Mouse (Mus musculus): ENCODE results near the gene Retreg3. TPM values are rescaled to one million over a fixed set of nuclear protein-coding genes. Genes with fewer than 3 reads are reported as not detected.

Gene Retreg3
- polyA plus RNA-seq, 1 experiment from 2014 or later = 10.4 TPM

DNA sequence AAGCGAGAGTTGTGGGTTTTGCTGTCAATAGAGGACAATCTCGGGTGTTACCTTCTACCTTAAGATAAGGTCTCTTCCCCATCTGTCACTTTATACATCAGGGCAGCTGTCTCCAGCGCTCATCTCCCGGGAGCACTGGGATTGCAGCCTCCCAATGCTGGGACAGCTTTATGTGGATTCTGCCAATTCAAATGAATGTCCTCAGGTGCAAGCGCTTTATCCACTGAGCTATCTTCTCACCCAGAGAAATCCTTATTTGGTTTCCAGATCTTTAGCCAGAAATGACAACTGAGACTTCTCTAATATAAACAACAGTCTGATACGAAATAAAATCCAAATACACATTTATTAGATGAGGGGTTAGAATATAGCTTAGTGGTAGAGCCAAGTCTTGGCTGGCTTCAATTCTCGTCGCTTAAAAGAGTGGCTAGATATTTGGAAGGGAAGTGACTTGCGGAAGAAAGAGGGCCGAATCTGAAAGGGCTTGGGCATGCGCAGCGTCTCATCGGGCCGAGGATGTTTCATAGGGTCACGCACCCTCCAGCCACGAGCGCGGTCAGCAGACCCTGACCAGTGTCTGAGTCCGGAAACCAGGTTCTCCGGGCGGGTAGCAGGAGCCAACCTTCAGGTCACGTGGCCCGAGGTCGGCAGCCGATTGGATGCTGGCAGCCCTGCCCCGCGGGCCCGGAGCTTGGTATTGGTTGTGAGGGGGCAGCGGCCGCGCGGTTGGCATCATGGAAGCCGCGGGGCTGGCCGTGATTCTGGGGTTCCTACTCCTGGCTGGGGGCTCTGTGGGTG lies 50.1 kb downstream of the Retreg3 start, which contains the start of gene Naglu:
Gene Naglu (plus strand): TSS at position 622 of the 798 bp plus-strand sequence.
- Histone ChIP-seq H3K9me3 (ENCODE audit: control insufficient read depth, low read length) (no peaks in the 10 kb centered on the region), H3K4me2 (ENCODE audit: low read depth, low read length) (peak within 1 kb of the TSS; percentile 99), H3K9ac (ENCODE audit: low read depth, low read length) (peak within 1 kb of the TSS; percentile 79), H3K4me3 (ENCODE audit: low read depth, low read length) (peak within 1 kb of the TSS; percentile 83), H3K27me3 (replicated peaks; ENCODE audit: control insufficient read depth, insufficient read depth, low read length) (peaks cover 8% of the 10 kb centered on the region; the same call in 1 of the 2 replicates), H3K4me1 (ENCODE audit: control insufficient read depth, insufficient read depth, low read length) (peaks cover 11% of the 10 kb centered on the region), H3K36me3 (ENCODE audit: control insufficient read depth, insufficient read depth, low read length) (no peaks in the 10 kb centered on the region), H3K27ac (replicated peaks; ENCODE audit: low read depth, low read length) (no peak within 1 kb of the TSS)
- ATAC-seq (ENCODE audit: low read depth) = peak; percentile 87
- WGBS = 4% methylated on average over 35 of the region's 35 CpGs
- DNase-seq (ENCODE audit: low spot score) = peak; percentile 95

GRCm38 (mm10) chr11:101066549-101067412 lies 52.9 kb downstream of the Retreg3 start:
- Histone ChIP-seq H3K9ac (ENCODE audit: low read depth, low read length) (peak overlapping the region; percentile 28; the same call in 1 of the 2 replicates), H3K36me3 (ENCODE audit: control insufficient read depth, insufficient read depth, low read length) (peaks cover 10% of the 10 kb centered on the region; the same call in 1 of the 2 replicates), H3K9me3 (ENCODE audit: control insufficient read depth, low read length) (no peaks in the 10 kb centered on the region), H3K4me1 (ENCODE audit: control insufficient read depth, insufficient read depth, low read length) (peaks cover 32% of the 10 kb centered on the region), H3K27ac (replicated peaks; ENCODE audit: low read depth, low read length) (no peak overlapping the region), H3K4me3 (ENCODE audit: low read depth, low read length) (peak overlapping the region; percentile 21), H3K4me2 (ENCODE audit: low read depth, low read length) (peak overlapping the region; percentile 51), H3K27me3 (replicated peaks; ENCODE audit: control insufficient read depth, insufficient read depth, low read length) (peaks cover 6% of the 10 kb centered on the region; the same call in 1 of the 2 replicates)
- ATAC-seq (ENCODE audit: low read depth) (no peak), DNase-seq (ENCODE audit: low spot score) (peak; percentile 84)
- WGBS = 24% methylated on average over 18 of the region's 18 CpGs

DNA sequence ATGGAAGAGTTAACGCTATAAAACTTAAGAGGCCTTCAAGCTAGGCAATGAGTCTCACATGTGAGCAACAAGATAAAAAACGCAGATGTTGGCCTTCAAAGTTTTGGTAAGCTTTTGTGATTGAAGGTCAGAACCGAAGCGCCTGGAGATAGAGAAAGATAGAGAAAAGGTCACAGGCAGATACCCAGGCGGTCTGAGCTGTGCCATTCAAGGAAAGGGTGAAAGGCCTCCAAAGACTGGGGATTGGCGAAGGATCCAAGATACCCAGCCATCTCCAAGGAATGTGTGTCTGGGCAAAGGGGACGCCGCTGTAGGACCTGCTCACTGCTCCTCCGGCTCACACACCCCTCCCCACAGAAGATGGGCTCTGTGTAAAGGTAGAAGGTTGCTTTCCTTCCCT lies 54.7 kb downstream of the Retreg3 start:
- no peaks in the 10 kb centered on the region for H3K9me3 ChIP-seq (ENCODE audit: control insufficient read depth, low read length)
- no peak for DNase-seq (ENCODE audit: low spot score)
- no peak overlapping the region for H3K4me3 ChIP-seq (ENCODE audit: low read depth, low read length)
- no peak overlapping the region for H3K4me2 ChIP-seq (ENCODE audit: low read depth, low read length)
- peaks cover 4% of the 10 kb centered on the region; the same call in 1 of the 2 replicates for H3K27me3 ChIP-seq (replicated peaks; ENCODE audit: control insufficient read depth, insufficient read depth, low read length)
- no peak for ATAC-seq (ENCODE audit: low read depth)
- peaks cover 42% of the 10 kb centered on the region for H3K4me1 ChIP-seq (ENCODE audit: control insufficient read depth, insufficient read depth, low read length)
- H3K9ac ChIP-seq (ENCODE audit: low read depth, low read length) = no peak overlapping the region
- H3K36me3 ChIP-seq (ENCODE audit: control insufficient read depth, insufficient read depth, low read length) = peaks cover 10% of the 10 kb centered on the region; the same call in 1 of the 2 replicates
- H3K27ac ChIP-seq (replicated peaks; ENCODE audit: low read depth, low read length) = no peak overlapping the region
- 94% methylated on average over 9 of the region's 9 CpGs for WGBS

DNA sequence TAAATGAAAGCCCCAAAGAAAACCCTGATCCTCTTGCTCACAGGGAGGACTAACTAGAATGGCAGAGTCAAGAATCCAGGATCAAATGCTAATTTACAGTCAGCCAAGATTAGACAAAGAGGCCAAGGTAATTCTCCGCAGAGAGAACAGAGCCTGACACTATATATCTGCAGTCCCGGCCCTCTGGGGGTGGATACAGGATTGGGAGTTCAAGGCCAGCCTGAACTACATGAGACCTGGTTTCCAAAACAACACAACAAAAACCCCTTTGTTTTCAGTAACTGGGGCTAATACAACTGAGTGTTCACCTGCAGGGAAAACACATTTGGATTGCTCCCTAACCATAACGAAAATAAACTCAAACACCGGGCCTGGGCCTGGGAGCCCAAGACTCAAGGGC lies 55.2 kb downstream of the Retreg3 start:
- 73% methylated on average over 4 of the region's 4 CpGs for WGBS
- Histone ChIP-seq H3K4me3 (ENCODE audit: low read depth, low read length) (no peak overlapping the region), H3K4me1 (ENCODE audit: control insufficient read depth, insufficient read depth, low read length) (peaks cover 43% of the 10 kb centered on the region), H3K27ac (replicated peaks; ENCODE audit: low read depth, low read length) (peak overlapping the region; percentile 92), H3K9ac (ENCODE audit: low read depth, low read length) (no peak overlapping the region), H3K36me3 (ENCODE audit: control insufficient read depth, insufficient read depth, low read length) (peaks cover 10% of the 10 kb centered on the region; the same call in 1 of the 2 replicates), H3K9me3 (ENCODE audit: control insufficient read depth, low read length) (no peaks in the 10 kb centered on the region), H3K27me3 (replicated peaks; ENCODE audit: control insufficient read depth, insufficient read depth, low read length) (peaks cover 4% of the 10 kb centered on the region; the same call in 1 of the 2 replicates), H3K4me2 (ENCODE audit: low read depth, low read length) (no peak overlapping the region)
- DNase-seq (ENCODE audit: low spot score) = no peak
- no peak for ATAC-seq (ENCODE audit: low read depth)

GRCm38 (mm10) chr11:101063676-101064327 lies 55.9 kb downstream of the Retreg3 start:
- Histone ChIP-seq H3K27me3 (replicated peaks; ENCODE audit: control insufficient read depth, insufficient read depth, low read length) (no peaks in the 10 kb centered on the region), H3K36me3 (ENCODE audit: control insufficient read depth, insufficient read depth, low read length) (peaks cover 10% of the 10 kb centered on the region; the same call in 1 of the 2 replicates), H3K27ac (replicated peaks; ENCODE audit: low read depth, low read length) (peak overlapping the region; percentile 92), H3K4me3 (ENCODE audit: low read depth, low read length) (no peak overlapping the region), H3K4me1 (ENCODE audit: control insufficient read depth, insufficient read depth, low read length) (peaks cover 42% of the 10 kb centered on the region), H3K9ac (ENCODE audit: low read depth, low read length) (peak overlapping the region; percentile 5), H3K9me3 (ENCODE audit: control insufficient read depth, low read length) (no peaks in the 10 kb centered on the region), H3K4me2 (ENCODE audit: low read depth, low read length) (no peak overlapping the region)
- 28% methylated on average over 12 of the region's 12 CpGs for WGBS
- DNase-seq (ENCODE audit: low spot score) = peak; percentile 75
- ATAC-seq (ENCODE audit: low read depth) = peak; percentile 68

- WGBS = 71% methylated on average over 14 of the region's 14 CpGs
- Histone ChIP-seq H3K9me3 (ENCODE audit: control insufficient read depth, low read length) (no peaks in the 10 kb centered on the region), H3K4me3 (ENCODE audit: low read depth, low read length) (no peak overlapping the region), H3K36me3 (ENCODE audit: control insufficient read depth, insufficient read depth, low read length) (peaks cover 10% of the 10 kb centered on the region; the same call in 1 of the 2 replicates), H3K27me3 (replicated peaks; ENCODE audit: control insufficient read depth, insufficient read depth, low read length) (no peaks in the 10 kb centered on the region), H3K4me2 (ENCODE audit: low read depth, low read length) (no peak overlapping the region), H3K4me1 (ENCODE audit: control insufficient read depth, insufficient read depth, low read length) (peaks cover 44% of the 10 kb centered on the region), H3K27ac (replicated peaks; ENCODE audit: low read depth, low read length) (peak overlapping the region; percentile 92), H3K9ac (ENCODE audit: low read depth, low read length) (peak overlapping the region; percentile 5)
- ATAC-seq (ENCODE audit: low read depth) (no peak), DNase-seq (ENCODE audit: low spot score) (no peak)
These were observed 56.6 kb downstream of the Retreg3 start for GRCm38 (mm10) chr11:101062971-101063675.

- no peaks in the 10 kb centered on the region for H3K27me3 ChIP-seq (replicated peaks; ENCODE audit: control insufficient read depth, insufficient read depth, low read length)
- H3K4me2 ChIP-seq (ENCODE audit: low read depth, low read length) = no peak overlapping the region
- peak overlapping the region; percentile 92; the same call in 1 of the 2 replicates for H3K27ac ChIP-seq (replicated peaks; ENCODE audit: low read depth, low read length)
- no peak for ATAC-seq (ENCODE audit: low read depth)
- peaks cover 44% of the 10 kb centered on the region for H3K4me1 ChIP-seq (ENCODE audit: control insufficient read depth, insufficient read depth, low read length)
- 69% methylated on average over 12 of the region's 12 CpGs for WGBS
- no peaks in the 10 kb centered on the region for H3K9me3 ChIP-seq (ENCODE audit: control insufficient read depth, low read length)
- H3K9ac ChIP-seq (ENCODE audit: low read depth, low read length) = no peak overlapping the region
- no peak overlapping the region for H3K4me3 ChIP-seq (ENCODE audit: low read depth, low read length)
- no peak for DNase-seq (ENCODE audit: low spot score)
- peaks cover 10% of the 10 kb centered on the region; the same call in 1 of the 2 replicates for H3K36me3 ChIP-seq (ENCODE audit: control insufficient read depth, insufficient read depth, low read length)
These were observed 57.4 kb downstream of the Retreg3 start for GRCm38 (mm10) chr11:101062165-101062884.
